In genomic region chr1:178321730-178322357, GRCm38 (mm10) we compare ENCODE assay signal across 11 mouse cellular contexts. TPM values are rescaled to one million over a fixed set of nuclear protein-coding genes. Genes with fewer than 3 reads are reported as not detected.
DNase-seq lines count a peak whose midpoint lies in the region; ATAC-seq and TF ChIP-seq lines count a peak whose summit lies in the region.
"Had no signal": no experiment of that assay in that cellular context is flagged by ENCODE, and none has a peak within 500 bp of the region (broad histone marks: within the 10 kb centered on the region; RNA-seq: fewer than 3 reads in every experiment).

No protein-coding gene starts in this region.

- H3K9ac ChIP-seq in embryonic facial prominence, embryonic 12.5 days, result no peak overlapping the region
- no peak overlapping the region for H3K9ac ChIP-seq in intestine, embryonic 14.5 days (ENCODE audit: low read length)
- no peak overlapping the region for H3K9ac ChIP-seq in intestine, postnatal 0 days (ENCODE audit: low read depth, low read length)
- no peak overlapping the region for H3K9ac ChIP-seq in liver, embryonic 15.5 days

- peaks cover 32% of the 10 kb centered on the region for H3K36me3 ChIP-seq in embryonic facial prominence, embryonic 12.5 days
- peaks cover 68% of the 10 kb centered on the region for H3K36me3 ChIP-seq in embryonic facial prominence, embryonic 10.5 days (replicated peaks)
- peaks cover 64% of the 10 kb centered on the region for H3K36me3 ChIP-seq in intestine, embryonic 14.5 days (ENCODE audit: control insufficient read depth, insufficient read depth, low read length)
- H3K36me3 ChIP-seq in intestine, postnatal 0 days (ENCODE audit: control insufficient read depth, insufficient read depth), result peaks cover 42% of the 10 kb centered on the region
- H3K36me3 ChIP-seq in liver, embryonic 15.5 days (replicated peaks), result peaks cover 61% of the 10 kb centered on the region

- H3K4me3 ChIP-seq in embryonic facial prominence, embryonic 12.5 days, result no peak overlapping the region
- H3K4me3 ChIP-seq in embryonic facial prominence, embryonic 10.5 days, result no peak overlapping the region
- no peak overlapping the region for H3K4me3 ChIP-seq in intestine, embryonic 14.5 days (ENCODE audit: low read depth, low read length)
- no peak overlapping the region for H3K4me3 ChIP-seq in intestine, postnatal 0 days (ENCODE audit: low read depth, low read length)
- H3K4me3 ChIP-seq in liver, embryonic 15.5 days (replicated peaks), result no peak overlapping the region

- H3K4me1 ChIP-seq in embryonic facial prominence, embryonic 12.5 days, result peaks cover 16% of the 10 kb centered on the region
- H3K4me1 ChIP-seq in embryonic facial prominence, embryonic 10.5 days, result peaks cover 32% of the 10 kb centered on the region
- H3K4me1 ChIP-seq in intestine, embryonic 14.5 days (replicated peaks; ENCODE audit: control insufficient read depth, insufficient read depth, low read length), result peaks cover 17% of the 10 kb centered on the region
- H3K4me1 ChIP-seq in intestine, postnatal 0 days (replicated peaks; ENCODE audit: control insufficient read depth, insufficient read depth, low read length), result 0 out of 2 replicates have a peak, but pooled peaks cover 2% of the 10 kb centered on the region
- peaks cover 32% of the 10 kb centered on the region for H3K4me1 ChIP-seq in liver, embryonic 15.5 days (replicated peaks)

- POLR2A ChIA-PET in Patski (lab: Charles Lee), result interaction anchor here (9.2 kb wide), 1 partner anchor 14 kb away, joined by 80 read pairs; the partner anchor contains the start of gene Hnrnpu

- H3K4me2 ChIP-seq in embryonic facial prominence, embryonic 12.5 days (replicated peaks), result peak overlapping the region; percentile 53; the same call in 1 of the 2 replicates
- peak overlapping the region; percentile 87; the same call in 1 of the 2 replicates for H3K4me2 ChIP-seq in intestine, embryonic 14.5 days (ENCODE audit: low read length)
- no peak overlapping the region; the same call in none of the 2 replicates for H3K4me2 ChIP-seq in intestine, postnatal 0 days (replicated peaks; ENCODE audit: low read depth)
- H3K4me2 ChIP-seq in liver, embryonic 15.5 days, result no peak overlapping the region

- WGBS in embryonic facial prominence, embryonic 12.5 days, result 71% methylated on average over 4 of the region's 4 CpGs
- WGBS in embryonic facial prominence, embryonic 10.5 days, result 80% methylated on average over 4 of the region's 4 CpGs
- 62% methylated on average over 4 of the region's 4 CpGs for WGBS in intestine, embryonic 14.5 days
- WGBS in intestine, postnatal 0 days, result 47% methylated on average over 4 of the region's 4 CpGs
- WGBS in liver, embryonic 15.5 days (ENCODE audit: insufficient replicate concordance), result 72% methylated on average over 4 of the region's 4 CpGs

- peak overlapping the region; percentile 99; the same call in 1 of the 2 replicates for H3K27ac ChIP-seq in embryonic facial prominence, embryonic 12.5 days
- H3K27ac ChIP-seq in embryonic facial prominence, embryonic 10.5 days (replicated peaks), result no peak overlapping the region
- H3K27ac ChIP-seq in intestine, embryonic 14.5 days (ENCODE audit: low read depth), result no peak overlapping the region
- no peak overlapping the region for H3K27ac ChIP-seq in intestine, postnatal 0 days (ENCODE audit: low read depth, low read length)
- peak overlapping the region; percentile 100; the same call in 1 of the 2 replicates for H3K27ac ChIP-seq in liver, embryonic 15.5 days (replicated peaks)

- no peak for TF ChIP-seq CTCF in intestine, postnatal 0 days (IDR thresholded peaks at IDR 0.05; ENCODE audit: low read depth)
- no peak for TF ChIP-seq CTCF in Patski (IDR thresholded peaks at IDR 0.05)

- no peaks in the 10 kb centered on the region for H3K27me3 ChIP-seq in embryonic facial prominence, embryonic 12.5 days
- H3K27me3 ChIP-seq in embryonic facial prominence, embryonic 10.5 days (replicated peaks; ENCODE audit: low read depth, poor library complexity, severe bottlenecking), result no peaks in the 10 kb centered on the region
- H3K27me3 ChIP-seq in intestine, embryonic 14.5 days (replicated peaks; ENCODE audit: control insufficient read depth, insufficient read depth, low read length), result no peaks in the 10 kb centered on the region
- H3K27me3 ChIP-seq in intestine, postnatal 0 days (replicated peaks; ENCODE audit: control insufficient read depth, insufficient read depth, low read length), result no peaks in the 10 kb centered on the region
- H3K27me3 ChIP-seq in Patski, result no peaks in the 10 kb centered on the region
- H3K27me3 ChIP-seq in liver, embryonic 15.5 days, result no peaks in the 10 kb centered on the region

- CTCF ChIA-PET in Patski (lab: Charles Lee), result interaction anchor here (4.1 kb wide), 1 partner anchor 13 kb away, joined by 30 read pairs; no protein-coding TSS in a partner anchor

- DNase-seq in embryonic facial prominence, embryonic 10.5 days (ENCODE audit: low spot score), result no peak
- no peak for DNase-seq in intestine, embryonic 14.5 days (ENCODE audit: low spot score)
- DNase-seq in Patski (ENCODE audit: low read depth, low spot score), result no peak
- DNase-seq in ovary, postnatal 10 days (ENCODE audit: low spot score), result no peak
- no peak for DNase-seq in testis, postnatal 10 days (ENCODE audit: low spot score)
- DNase-seq: cerebellum, adult 9-11 months; heart, adult 18-20 months; thymus, postnatal 4 days had no signal

- in situ Hi-C loops in Patski (cut with MboI; ENCODE audit: low pct_unique_long_range_greater_than_20kb), result loop anchor here (5.0 to 25.0 kb wide), 2 partner anchors 85 to 385 kb away; partner anchors contain the start of gene Efcab2

- no peaks in the 10 kb centered on the region for H3K9me3 ChIP-seq in embryonic facial prominence, embryonic 12.5 days
- no peaks in the 10 kb centered on the region for H3K9me3 ChIP-seq in embryonic facial prominence, embryonic 10.5 days
- no peaks in the 10 kb centered on the region for H3K9me3 ChIP-seq in intestine, embryonic 14.5 days (ENCODE audit: control insufficient read depth, low read length)
- H3K9me3 ChIP-seq in intestine, postnatal 0 days (ENCODE audit: control insufficient read depth), result no peaks in the 10 kb centered on the region
- H3K9me3 ChIP-seq in liver, embryonic 15.5 days (replicated peaks), result no peaks in the 10 kb centered on the region

- no peak for ATAC-seq in embryonic facial prominence, embryonic 12.5 days (ENCODE audit: insufficient number of reproducible peaks, insufficient read depth, low FRiP score, low TSS enrichment)
- ATAC-seq in intestine, embryonic 14.5 days (replicated peaks; ENCODE audit: low FRiP score, low TSS enrichment, low read depth), result no peak
- ATAC-seq in intestine, postnatal 0 days, result no peak
- peak; percentile 7 for ATAC-seq in Patski
- no peak for ATAC-seq in liver, embryonic 15.5 days (ENCODE audit: insufficient read depth)

RNA-seq across cellular contexts. Expression of gene Cox20, which starts 2.9 kb away (rescaled TPM):
- polyA plus RNA-seq in embryonic facial prominence, embryonic 12.5 days (2016; fragmentation: Nextera tagmentation; extraction: Ambion mirVana), result 144 and 148 TPM in 2 replicates
- polyA plus RNA-seq in embryonic facial prominence, embryonic 10.5 days (2016; fragmentation: Nextera tagmentation; extraction: Ambion mirVana), result 72.9 and 76.9 TPM in 2 replicates
- 126 and 133 TPM in 2 replicates for polyA plus RNA-seq in intestine, embryonic 14.5 days (2014; fragmentation: Nextera tagmentation; extraction: Ambion mirVana)
- 146 and 148 TPM in 2 replicates for polyA plus RNA-seq in intestine, postnatal 0 days (2015; fragmentation: Nextera tagmentation; extraction: Ambion mirVana)
- 98.4 TPM for polyA plus RNA-seq in Patski (2021)
- polyA plus RNA-seq in liver, embryonic 15.5 days (2015; fragmentation: Nextera tagmentation; extraction: Ambion mirVana), result 60.2 and 78.6 TPM in 2 replicates

RNA-seq across cellular contexts. Expression of gene Hnrnpu, which starts 15.8 kb away (rescaled TPM):
- 797 and 876 TPM in 2 replicates for polyA plus RNA-seq in embryonic facial prominence, embryonic 12.5 days (2016; fragmentation: Nextera tagmentation; extraction: Ambion mirVana)
- polyA plus RNA-seq in embryonic facial prominence, embryonic 10.5 days (2016; fragmentation: Nextera tagmentation; extraction: Ambion mirVana), result 455 and 483 TPM in 2 replicates
- 378 and 384 TPM in 2 replicates for polyA plus RNA-seq in intestine, embryonic 14.5 days (2014; fragmentation: Nextera tagmentation; extraction: Ambion mirVana)
- polyA plus RNA-seq in intestine, postnatal 0 days (2015; fragmentation: Nextera tagmentation; extraction: Ambion mirVana), result 131 TPM in 2 replicates
- 500 TPM for polyA plus RNA-seq in Patski (2021)
- polyA plus RNA-seq in liver, embryonic 15.5 days (2015; fragmentation: Nextera tagmentation; extraction: Ambion mirVana), result 162 and 167 TPM in 2 replicates

Comparison
In these comparisons a context has a peak if more than half of its experiments do, and no peak if none do; other contexts are left out.
1. H3K27ac ChIP-seq: peak in embryonic facial prominence, embryonic 12.5 days (single experiment) and liver, embryonic 15.5 days (single experiment); none in embryonic facial prominence, embryonic 10.5 days (single experiment), intestine, embryonic 14.5 days (single experiment) and intestine, postnatal 0 days (single experiment).
2. H3K4me2 ChIP-seq: peak in embryonic facial prominence, embryonic 12.5 days (single experiment) and intestine, embryonic 14.5 days (single experiment); none in intestine, postnatal 0 days (single experiment) and liver, embryonic 15.5 days (single experiment).